Mouse (Mus musculus): ENCODE data around the gene Hcfc1. TPM values are rescaled to one million over a fixed set of nuclear protein-coding genes. Genes with fewer than 3 reads are reported as not detected.

The Hcfc1 gene
- polyA plus RNA-seq, 1 experiment from 2014 or later, result 89.3 TPM

GRCm38 (mm10) chrX:73910049-73910448 is 56.1 kb downstream of the Hcfc1 start:
- Histone ChIP-seq H3K4me2 (ENCODE audit: low read depth) (no peak overlapping the region), H3K4me3 (ENCODE audit: low read depth, low read length) (no peak overlapping the region), H3K27ac (ENCODE audit: low read depth, low read length) (no peak overlapping the region), H3K27me3 (ENCODE audit: control insufficient read depth, insufficient read depth, low read length) (no peaks in the 10 kb centered on the region), H3K36me3 (ENCODE audit: control insufficient read depth, insufficient read depth, low read length) (no peaks in the 10 kb centered on the region), H3K9me3 (ENCODE audit: control insufficient read depth, low read length) (no peaks in the 10 kb centered on the region), H3K4me1 (ENCODE audit: control insufficient read depth, insufficient read depth, low read length) (no peaks in the 10 kb centered on the region), H3K9ac (ENCODE audit: low read length) (no peak overlapping the region)
- DNase-seq (ENCODE audit: low spot score) (no peak), ATAC-seq (ENCODE audit: insufficient read depth, low FRiP score, low TSS enrichment) (no peak)
- WGBS, result 82% methylated on average over 1 of the region's 1 CpGs

- Histone ChIP-seq H3K9me3 (ENCODE audit: control insufficient read depth, low read length) (no peaks in the 10 kb centered on the region), H3K27me3 (ENCODE audit: control insufficient read depth, insufficient read depth, low read length) (no peaks in the 10 kb centered on the region), H3K36me3 (ENCODE audit: control insufficient read depth, insufficient read depth, low read length) (no peaks in the 10 kb centered on the region), H3K9ac (ENCODE audit: low read length) (no peak overlapping the region), H3K4me2 (ENCODE audit: low read depth) (no peak overlapping the region), H3K4me3 (ENCODE audit: low read depth, low read length) (no peak overlapping the region), H3K4me1 (ENCODE audit: control insufficient read depth, insufficient read depth, low read length) (no peaks in the 10 kb centered on the region), H3K27ac (ENCODE audit: low read depth, low read length) (no peak overlapping the region)
- ATAC-seq (ENCODE audit: insufficient read depth, low FRiP score, low TSS enrichment) (no peak), DNase-seq (ENCODE audit: low spot score) (no peak)
- WGBS, result 80% methylated on average over 3 of the region's 3 CpGs
Measured at GRCm38 (mm10) chrX:73897959-73898358, 68.2 kb downstream of the Hcfc1 start.

GRCm38 (mm10) chrX:73895719-73896118 is 70.4 kb downstream of the Hcfc1 start, which contains the start of gene L1cam:
Gene L1cam, minus strand, starts transcription at chrX:73896105.
- no peak within 1 kb of the TSS for H3K9ac ChIP-seq (ENCODE audit: low read length)
- no peak within 1 kb of the TSS for H3K27ac ChIP-seq (ENCODE audit: low read depth, low read length)
- no peaks in the 10 kb centered on the region for H3K27me3 ChIP-seq (ENCODE audit: control insufficient read depth, insufficient read depth, low read length)
- H3K4me1 ChIP-seq (ENCODE audit: control insufficient read depth, insufficient read depth, low read length), result no peaks in the 10 kb centered on the region
- DNase-seq (ENCODE audit: low spot score) (peak; percentile 38), ATAC-seq (ENCODE audit: insufficient read depth, low FRiP score, low TSS enrichment) (no peak)
- no peaks in the 10 kb centered on the region for H3K9me3 ChIP-seq (ENCODE audit: control insufficient read depth, low read length)
- no peak within 1 kb of the TSS for H3K4me3 ChIP-seq (ENCODE audit: low read depth, low read length)
- WGBS, result 21% methylated on average over 2 of the region's 2 CpGs
- no peaks in the 10 kb centered on the region for H3K36me3 ChIP-seq (ENCODE audit: control insufficient read depth, insufficient read depth, low read length)
- H3K4me2 ChIP-seq (ENCODE audit: low read depth), result no peak within 1 kb of the TSS

GRCm38 (mm10) chrX:73892833-73893232 is 73.3 kb downstream of the Hcfc1 start:
- no peak for ATAC-seq (ENCODE audit: insufficient read depth, low FRiP score, low TSS enrichment)
- no peak overlapping the region for H3K9ac ChIP-seq (ENCODE audit: low read length)
- no peak for DNase-seq (ENCODE audit: low spot score)
- no peak overlapping the region for H3K4me3 ChIP-seq (ENCODE audit: low read depth, low read length)
- H3K36me3 ChIP-seq (ENCODE audit: control insufficient read depth, insufficient read depth, low read length), result no peaks in the 10 kb centered on the region
- no peaks in the 10 kb centered on the region for H3K4me1 ChIP-seq (ENCODE audit: control insufficient read depth, insufficient read depth, low read length)
- H3K27me3 ChIP-seq (ENCODE audit: control insufficient read depth, insufficient read depth, low read length), result no peaks in the 10 kb centered on the region
- no peak overlapping the region for H3K4me2 ChIP-seq (ENCODE audit: low read depth)
- 90% methylated on average over 14 of the region's 14 CpGs for WGBS
- H3K27ac ChIP-seq (ENCODE audit: low read depth, low read length), result no peak overlapping the region
- no peaks in the 10 kb centered on the region for H3K9me3 ChIP-seq (ENCODE audit: control insufficient read depth, low read length)

Other genes starting within 250 kb of the Hcfc1 start
- gene Abcd1, start 249.8 kb downstream of the Hcfc1 start, polyA plus RNA-seq (2014; fragmentation: Nextera tagmentation; extraction: Ambion mirVana), result 8.6 and 9.4 TPM in 2 replicates
- gene Plxnb3, start 209.3 kb downstream of the Hcfc1 start, polyA plus RNA-seq (2014; fragmentation: Nextera tagmentation; extraction: Ambion mirVana), result 0.09 TPM in 1 of 2 replicates, not detected in the other
- 6.2 and 7.2 TPM in 2 replicates for gene Srpk3, start 192.0 kb downstream of the Hcfc1 start, polyA plus RNA-seq (2014; fragmentation: Nextera tagmentation; extraction: Ambion mirVana)
- gene Idh3g, start 179.5 kb downstream of the Hcfc1 start, polyA plus RNA-seq (2014; fragmentation: Nextera tagmentation; extraction: Ambion mirVana), result 197 and 198 TPM in 2 replicates
- 134 and 136 TPM in 2 replicates for gene Ssr4, start 179.3 kb downstream of the Hcfc1 start, polyA plus RNA-seq (2014; fragmentation: Nextera tagmentation; extraction: Ambion mirVana)
- 1.1 and 1.7 TPM in 2 replicates for gene Pdzd4, start 141.4 kb downstream of the Hcfc1 start, polyA plus RNA-seq (2014; fragmentation: Nextera tagmentation; extraction: Ambion mirVana)
- gene Avpr2, start 74.3 kb downstream of the Hcfc1 start, polyA plus RNA-seq (2014; fragmentation: Nextera tagmentation; extraction: Ambion mirVana), result 0.14 TPM in 1 of 2 replicates, not detected in the other
- 42.1 and 55.1 TPM in 2 replicates for gene L1cam, start 70.3 kb downstream of the Hcfc1 start, polyA plus RNA-seq (2014; fragmentation: Nextera tagmentation; extraction: Ambion mirVana)
- gene Arhgap4, start 44.5 kb downstream of the Hcfc1 start, polyA plus RNA-seq (2014; fragmentation: Nextera tagmentation; extraction: Ambion mirVana), result 2.1 and 2.5 TPM in 2 replicates
- gene Naa10, start 44.4 kb downstream of the Hcfc1 start, polyA plus RNA-seq (2014; fragmentation: Nextera tagmentation; extraction: Ambion mirVana), result 133 and 144 TPM in 2 replicates
- gene Renbp, start 35.5 kb downstream of the Hcfc1 start, polyA plus RNA-seq (2014; fragmentation: Nextera tagmentation; extraction: Ambion mirVana), result 16.3 and 19.0 TPM in 2 replicates
- 33.4 and 42.2 TPM in 2 replicates for gene Irak1, start 57.6 kb upstream of the Hcfc1 start, polyA plus RNA-seq (2014; fragmentation: Nextera tagmentation; extraction: Ambion mirVana)
- not detected in 2 replicates for gene Opn1mw, start 161.1 kb upstream of the Hcfc1 start, polyA plus RNA-seq (2014; fragmentation: Nextera tagmentation; extraction: Ambion mirVana)
- gene Mecp2, start 169.0 kb upstream of the Hcfc1 start, polyA plus RNA-seq (2014; fragmentation: Nextera tagmentation; extraction: Ambion mirVana), result 15.6 and 16.2 TPM in 2 replicates
- not detected in 2 replicates for gene Tex28, start 201.5 kb upstream of the Hcfc1 start, polyA plus RNA-seq (2014; fragmentation: Nextera tagmentation; extraction: Ambion mirVana)
- gene Tktl1, start 210.9 kb upstream of the Hcfc1 start, polyA plus RNA-seq (2014; fragmentation: Nextera tagmentation; extraction: Ambion mirVana), result not detected in 2 replicates

All from neural tube, embryonic 11.5 days (tissue).